Comparison of ENCODE assay signal across 10 mouse cellular contexts in genomic region chr6:134822844-134823243, GRCm38 (mm10). TPM values are rescaled to one million over a fixed set of nuclear protein-coding genes. Genes with fewer than 3 reads are reported as not detected.
DNase-seq lines count a peak whose midpoint lies in the region; ATAC-seq and TF ChIP-seq lines count a peak whose summit lies in the region.
"Had no signal": no experiment of that assay in that cellular context is flagged by ENCODE, and none has a peak within 500 bp of the region (broad histone marks: within the 10 kb centered on the region; RNA-seq: fewer than 3 reads in every experiment).

No protein-coding gene starts in this region.

- no peaks in the 10 kb centered on the region for H3K4me1 ChIP-seq in cerebellum, adult 2 months (ENCODE audit: control insufficient read depth, insufficient read depth, low read length)
- H3K4me1 ChIP-seq in liver, adult 2 months (ENCODE audit: control insufficient read depth, insufficient read depth, low read length), result no peaks in the 10 kb centered on the region
- H3K4me1 ChIP-seq in liver, embryonic 11.5 days (replicated peaks; ENCODE audit: control insufficient read depth, insufficient read depth, low read length), result no peaks in the 10 kb centered on the region

- no peak for DNase-seq in cerebellum, adult 2 months
- DNase-seq in cerebellum, adult 11 months, result no peak
- DNase-seq in liver, adult 2 months (ENCODE audit: extremely low read depth, low read depth, low spot score), result no peak
- no peak for DNase-seq in liver, embryonic 11.5 days (ENCODE audit: low spot score)
- no peak for DNase-seq in Patski (ENCODE audit: low read depth, low spot score)
- DNase-seq in naive thymus-derived CD4-positive, alpha-beta T cell, adult 2 months (ENCODE audit: low read depth), result peak; percentile 58
- DNase-seq in frontal cortex, postnatal 14 days (ENCODE audit: low spot score in 2 of 2), result no peak
- no peak for DNase-seq in heart, adult 8-10 months (ENCODE audit: low spot score)
- DNase-seq: adrenal gland, adult 8-10 months; midbrain, embryonic 14.5 days had no signal

- CTCF ChIA-PET in Patski (lab: Charles Lee), result no interaction called here

- WGBS in cerebellum, adult 2 months, result 70% methylated on average over 10 of the region's 10 CpGs
- WGBS in liver, adult 2 months, result 73% methylated on average over 10 of the region's 10 CpGs
- WGBS in liver, embryonic 11.5 days, result 59% methylated on average over 10 of the region's 10 CpGs

- no peak for ATAC-seq in liver, embryonic 11.5 days (replicated peaks; ENCODE audit: low FRiP score)
- no peak for ATAC-seq in Patski

- H3K27me3 ChIP-seq in cerebellum, adult 2 months (ENCODE audit: control insufficient read depth, insufficient read depth, low read length), result no peaks in the 10 kb centered on the region
- H3K27me3 ChIP-seq in liver, adult 2 months (ENCODE audit: control insufficient read depth, insufficient read depth, low read length), result no peaks in the 10 kb centered on the region
- no peaks in the 10 kb centered on the region for H3K27me3 ChIP-seq in liver, embryonic 11.5 days (replicated peaks; ENCODE audit: control insufficient read depth, insufficient read depth, low read length)
- H3K27me3 ChIP-seq in Patski, result no peaks in the 10 kb centered on the region

- in situ Hi-C loops in Patski (cut with MboI; ENCODE audit: low pct_unique_long_range_greater_than_20kb), result no loop called here

- H3K9me3 ChIP-seq in liver, embryonic 11.5 days (ENCODE audit: control insufficient read depth, low read length), result no peaks in the 10 kb centered on the region

- no peaks in the 10 kb centered on the region for H3K36me3 ChIP-seq in liver, adult 2 months (ENCODE audit: control insufficient read depth, insufficient read depth, low read length)
- H3K36me3 ChIP-seq in liver, embryonic 11.5 days (ENCODE audit: control insufficient read depth, insufficient read depth, low read length), result no peaks in the 10 kb centered on the region

- no peaks in the 10 kb centered on the region for H3K79me2 ChIP-seq in liver, adult 2 months (ENCODE audit: control insufficient read depth, insufficient read depth, low read length)

- no peak for TF ChIP-seq POLR2A in cerebellum, adult 2 months (IDR thresholded peaks at IDR 0.05; ENCODE audit: borderline replicate concordance, insufficient read depth, low read length)
- no peak for TF ChIP-seq POLR2A in liver, adult 2 months (IDR thresholded peaks at IDR 0.05; ENCODE audit: extremely low read depth, insufficient read depth, low read length)

- H3K4me3 ChIP-seq in cerebellum, adult 2 months (replicated peaks; ENCODE audit: insufficient read depth, low read depth, low read length), result no peak overlapping the region
- H3K4me3 ChIP-seq in liver, adult 2 months (ENCODE audit: insufficient read depth, low read depth, low read length), result no peak overlapping the region
- no peak overlapping the region for H3K4me3 ChIP-seq in liver, embryonic 11.5 days (ENCODE audit: low read depth, low read length)

- H3K27ac ChIP-seq in cerebellum, adult 2 months (ENCODE audit: insufficient read depth, low read length), result no peak overlapping the region
- no peak overlapping the region for H3K27ac ChIP-seq in liver, adult 2 months (replicated peaks; ENCODE audit: insufficient read depth, low read depth, low read length)
- H3K27ac ChIP-seq in liver, embryonic 11.5 days (ENCODE audit: low read depth, low read length), result no peak overlapping the region

- peak; percentile 52; the same call in 1 of the 2 replicates for TF ChIP-seq CTCF in cerebellum, adult 2 months (IDR thresholded peaks at IDR 0.05; ENCODE audit: borderline replicate concordance, insufficient read depth, low read depth, low read length)
- TF ChIP-seq CTCF in liver, adult 2 months (IDR thresholded peaks at IDR 0.05; ENCODE audit: low read depth, low read length), result peak; percentile 81
- TF ChIP-seq CTCF in Patski (IDR thresholded peaks at IDR 0.05), result peak; percentile 61

- H3K9ac ChIP-seq in liver, adult 2 months (ENCODE audit: low read depth, low read length), result no peak overlapping the region
- H3K9ac ChIP-seq in liver, embryonic 11.5 days (ENCODE audit: low read depth, low read length), result no peak overlapping the region

- H3K4me2 ChIP-seq in liver, embryonic 11.5 days, result no peak overlapping the region

- POLR2A ChIA-PET in Patski (lab: Charles Lee), result no interaction called here

RNA-seq across cellular contexts. Expression of gene Crebl2, which starts 7.1 kb away (rescaled TPM):
- polyA plus RNA-seq in cerebellum, adult 2 months (2012; rRNA removed), result 42.3 and 47.6 TPM in 2 replicates
- total RNA-seq in liver, adult 2 months (2014; rRNA removed), result 48.5 and 49.5 TPM in 2 replicates
- 20.9 and 23.2 TPM in 2 replicates for polyA plus RNA-seq in liver, adult 2 months (2012; rRNA removed)
- 1.3 and 1.5 TPM in 2 replicates for polyA plus RNA-seq in liver, embryonic 11.5 days (2014; fragmentation: Nextera tagmentation; extraction: Ambion mirVana)
- 19.6 TPM for polyA plus RNA-seq in Patski (2021)
- total RNA-seq in heart, adult 8-10 months (2022), result 10 to 100 TPM; 14.6 to 20.1 (median 17.0) TPM

RNA-seq across cellular contexts. Expression of gene Dusp16, which starts 30.4 kb away (rescaled TPM):
- 18.8 and 19.8 TPM in 2 replicates for polyA plus RNA-seq in cerebellum, adult 2 months (2012; rRNA removed)
- 19.7 and 21.1 TPM in 2 replicates for total RNA-seq in liver, adult 2 months (2014; rRNA removed)
- 17.4 and 20.0 TPM in 2 replicates for polyA plus RNA-seq in liver, adult 2 months (2012; rRNA removed)
- polyA plus RNA-seq in liver, embryonic 11.5 days (2014; fragmentation: Nextera tagmentation; extraction: Ambion mirVana), result 7.9 and 10.1 TPM in 2 replicates
- 43.7 TPM for polyA plus RNA-seq in Patski (2021)
- total RNA-seq in heart, adult 8-10 months (2022), result 10 to 100 TPM; 17.9 to 28.5 (median 22.5) TPM
